Mouse (Mus musculus) cortical plate, adult 2 months (tissue): ENCODE results near the gene Tgtp2.

ENCODE experiments used
- CTCF ChIP-seq: fragments of 200-500 bp; IDR thresholded peaks from 2 replicates; pipeline ENCODE4 v1.5.1; 2011; ENCODE audit warnings: mild to moderate bottlenecking, control low read depth, low read length; ENCODE audit not compliant: insufficient read depth; ENCODE audit errors: extremely low read depth
- POLR2A ChIP-seq: fragments of 200-500 bp; IDR thresholded peaks from 2 replicates; pipeline ENCODE4 v1.6.1; 2011; ENCODE audit warnings: mild to moderate bottlenecking, low read length, control low read depth; ENCODE audit not compliant: insufficient read depth; ENCODE audit errors: extremely low read depth

DNA sequence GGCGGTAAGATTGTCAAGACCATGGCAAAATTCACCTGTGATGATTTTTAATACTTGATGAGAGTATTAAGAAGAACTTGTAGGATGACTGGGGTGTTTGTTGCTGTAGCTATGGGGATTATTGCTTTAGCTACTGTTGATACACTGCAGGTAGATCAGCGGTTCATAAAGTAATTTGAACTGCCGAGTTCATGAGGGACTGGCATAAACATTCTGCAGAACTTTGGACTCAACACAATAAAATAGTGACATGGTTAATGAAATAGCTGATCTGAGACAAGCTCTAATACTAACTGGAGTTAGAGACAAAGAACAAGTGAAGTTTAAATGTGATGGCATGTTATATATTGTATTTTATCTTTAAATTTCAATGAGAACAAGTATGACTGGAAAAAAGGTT is 14.7 kb upstream of the Tgtp2 start:
- TF ChIP-seq CTCF (no peak), POLR2A (no peak)
